Mouse (Mus musculus): ENCODE results near the gene Wdr1. TPM values are rescaled to one million over a fixed set of nuclear protein-coding genes. Genes with fewer than 3 reads are reported as not detected.
A peak's percentile ranks its signal among the peaks of the same experiment; 100 is the strongest.

Wdr1 gene
- polyA plus RNA-seq, 1 experiment from 2014 or later: 210 TPM

- no peak for ATAC-seq (ENCODE audit: low FRiP score, low TSS enrichment)
- H3K27me3 ChIP-seq (ENCODE audit: control insufficient read depth, insufficient read depth, low read length): no peaks in the 10 kb centered on the region
- no peak overlapping the region for H3K4me2 ChIP-seq (replicated peaks; ENCODE audit: low read depth, low read length)
- no peaks in the 10 kb centered on the region for H3K9me3 ChIP-seq (ENCODE audit: control insufficient read depth, low read length)
- no peaks in the 10 kb centered on the region for H3K4me1 ChIP-seq (ENCODE audit: control insufficient read depth, insufficient read depth, low read length)
- H3K27ac ChIP-seq (ENCODE audit: low read depth, low read length): no peak overlapping the region
- H3K4me3 ChIP-seq (ENCODE audit: low read length): no peak overlapping the region
- no peak overlapping the region for H3K9ac ChIP-seq (ENCODE audit: low read depth, low read length)
- H3K36me3 ChIP-seq (ENCODE audit: control insufficient read depth, insufficient read depth, low read length): peaks cover 99% of the 10 kb centered on the region
- 89% methylated on average over 8 of the region's 8 CpGs for WGBS
Measured at GRCm38 (mm10) chr5:38538508-38538907, 24.5 kb downstream of the Wdr1 start.

- no peak overlapping the region for H3K9ac ChIP-seq (ENCODE audit: low read depth, low read length)
- no peak overlapping the region for H3K4me2 ChIP-seq (replicated peaks; ENCODE audit: low read depth, low read length)
- no peaks in the 10 kb centered on the region for H3K9me3 ChIP-seq (ENCODE audit: control insufficient read depth, low read length)
- H3K27ac ChIP-seq (ENCODE audit: low read depth, low read length): no peak overlapping the region
- H3K27me3 ChIP-seq (ENCODE audit: control insufficient read depth, insufficient read depth, low read length): no peaks in the 10 kb centered on the region
- no peak overlapping the region for H3K4me3 ChIP-seq (ENCODE audit: low read length)
- 94% methylated on average over 4 of the region's 4 CpGs for WGBS
- no peaks in the 10 kb centered on the region for H3K4me1 ChIP-seq (ENCODE audit: control insufficient read depth, insufficient read depth, low read length)
- peaks cover 98% of the 10 kb centered on the region for H3K36me3 ChIP-seq (ENCODE audit: control insufficient read depth, insufficient read depth, low read length)
- ATAC-seq (ENCODE audit: low FRiP score, low TSS enrichment): no peak
Measured at GRCm38 (mm10) chr5:38537845-38538244, 25.2 kb downstream of the Wdr1 start.

- no peak overlapping the region for H3K27ac ChIP-seq (ENCODE audit: low read depth, low read length)
- no peak overlapping the region for H3K4me2 ChIP-seq (replicated peaks; ENCODE audit: low read depth, low read length)
- no peaks in the 10 kb centered on the region for H3K9me3 ChIP-seq (ENCODE audit: control insufficient read depth, low read length)
- H3K4me1 ChIP-seq (ENCODE audit: control insufficient read depth, insufficient read depth, low read length): no peaks in the 10 kb centered on the region
- H3K9ac ChIP-seq (ENCODE audit: low read depth, low read length): no peak overlapping the region
- peaks cover 98% of the 10 kb centered on the region for H3K36me3 ChIP-seq (ENCODE audit: control insufficient read depth, insufficient read depth, low read length)
- no peak overlapping the region for H3K4me3 ChIP-seq (ENCODE audit: low read length)
- no peaks in the 10 kb centered on the region for H3K27me3 ChIP-seq (ENCODE audit: control insufficient read depth, insufficient read depth, low read length)
- no peak for ATAC-seq (ENCODE audit: low FRiP score, low TSS enrichment)
- WGBS: 82% methylated on average over 3 of the region's 3 CpGs
Measured at GRCm38 (mm10) chr5:38536822-38537221, 26.2 kb downstream of the Wdr1 start.

- Histone ChIP-seq H3K9ac (ENCODE audit: low read depth, low read length) (no peak overlapping the region), H3K27me3 (ENCODE audit: control insufficient read depth, insufficient read depth, low read length) (no peaks in the 10 kb centered on the region), H3K27ac (ENCODE audit: low read depth, low read length) (no peak overlapping the region), H3K4me2 (replicated peaks; ENCODE audit: low read depth, low read length) (no peak overlapping the region), H3K4me3 (ENCODE audit: low read length) (no peak overlapping the region), H3K36me3 (ENCODE audit: control insufficient read depth, insufficient read depth, low read length) (peaks cover 96% of the 10 kb centered on the region), H3K4me1 (ENCODE audit: control insufficient read depth, insufficient read depth, low read length) (no peaks in the 10 kb centered on the region), H3K9me3 (ENCODE audit: control insufficient read depth, low read length) (no peaks in the 10 kb centered on the region)
- no peak for ATAC-seq (ENCODE audit: low FRiP score, low TSS enrichment)
- 97% methylated on average over 4 of the region's 4 CpGs for WGBS
Measured at GRCm38 (mm10) chr5:38532084-38532483, 30.9 kb downstream of the Wdr1 start.

- H3K36me3 ChIP-seq (ENCODE audit: control insufficient read depth, insufficient read depth, low read length): peaks cover 85% of the 10 kb centered on the region
- WGBS: 72% methylated on average over 6 of the region's 6 CpGs
- H3K27ac ChIP-seq (ENCODE audit: low read depth, low read length): no peak overlapping the region
- ATAC-seq (ENCODE audit: low FRiP score, low TSS enrichment): 0 out of 2 replicates have a peak, but pooled peaks have one; percentile 61
- no peak overlapping the region for H3K4me3 ChIP-seq (ENCODE audit: low read length)
- H3K27me3 ChIP-seq (ENCODE audit: control insufficient read depth, insufficient read depth, low read length): no peaks in the 10 kb centered on the region
- H3K9me3 ChIP-seq (ENCODE audit: control insufficient read depth, low read length): no peaks in the 10 kb centered on the region
- no peaks in the 10 kb centered on the region for H3K4me1 ChIP-seq (ENCODE audit: control insufficient read depth, insufficient read depth, low read length)
- H3K4me2 ChIP-seq (replicated peaks; ENCODE audit: low read depth, low read length): no peak overlapping the region
- H3K9ac ChIP-seq (ENCODE audit: low read depth, low read length): no peak overlapping the region
Measured at GRCm38 (mm10) chr5:38529724-38530428, 33.1 kb downstream of the Wdr1 start.

- no peak for ATAC-seq (ENCODE audit: low FRiP score, low TSS enrichment)
- WGBS: 92% methylated on average over 5 of the region's 5 CpGs
- no peak overlapping the region for H3K4me3 ChIP-seq (ENCODE audit: low read length)
- H3K27ac ChIP-seq (ENCODE audit: low read depth, low read length): no peak overlapping the region
- H3K4me1 ChIP-seq (ENCODE audit: control insufficient read depth, insufficient read depth, low read length): no peaks in the 10 kb centered on the region
- no peaks in the 10 kb centered on the region for H3K27me3 ChIP-seq (ENCODE audit: control insufficient read depth, insufficient read depth, low read length)
- H3K4me2 ChIP-seq (replicated peaks; ENCODE audit: low read depth, low read length): no peak overlapping the region
- no peak overlapping the region for H3K9ac ChIP-seq (ENCODE audit: low read depth, low read length)
- H3K36me3 ChIP-seq (ENCODE audit: control insufficient read depth, insufficient read depth, low read length): peaks cover 20% of the 10 kb centered on the region
- no peaks in the 10 kb centered on the region for H3K9me3 ChIP-seq (ENCODE audit: control insufficient read depth, low read length)
Measured at GRCm38 (mm10) chr5:38522977-38523376, 40.0 kb downstream of the Wdr1 start.

GRCm38 (mm10) chr5:38520838-38521237, 42.2 kb downstream of the Wdr1 start:
- Histone ChIP-seq H3K9ac (ENCODE audit: low read depth, low read length) (no peak overlapping the region), H3K36me3 (ENCODE audit: control insufficient read depth, insufficient read depth, low read length) (no peaks in the 10 kb centered on the region), H3K27ac (ENCODE audit: low read depth, low read length) (no peak overlapping the region), H3K4me2 (replicated peaks; ENCODE audit: low read depth, low read length) (no peak overlapping the region), H3K27me3 (ENCODE audit: control insufficient read depth, insufficient read depth, low read length) (no peaks in the 10 kb centered on the region), H3K4me3 (ENCODE audit: low read length) (no peak overlapping the region), H3K4me1 (ENCODE audit: control insufficient read depth, insufficient read depth, low read length) (no peaks in the 10 kb centered on the region), H3K9me3 (ENCODE audit: control insufficient read depth, low read length) (no peaks in the 10 kb centered on the region)
- 48% methylated on average over 1 of the region's 1 CpGs for WGBS
- ATAC-seq (ENCODE audit: low FRiP score, low TSS enrichment): no peak

GRCm38 (mm10) chr5:38516267-38516666, 46.8 kb downstream of the Wdr1 start:
- no peak overlapping the region for H3K4me2 ChIP-seq (replicated peaks; ENCODE audit: low read depth, low read length)
- H3K27me3 ChIP-seq (ENCODE audit: control insufficient read depth, insufficient read depth, low read length): no peaks in the 10 kb centered on the region
- no peak overlapping the region for H3K27ac ChIP-seq (ENCODE audit: low read depth, low read length)
- peak; percentile 64; the same call in 1 of the 2 replicates for ATAC-seq (ENCODE audit: low FRiP score, low TSS enrichment)
- no peak overlapping the region for H3K9ac ChIP-seq (ENCODE audit: low read depth, low read length)
- 64% methylated on average over 6 of the region's 6 CpGs for WGBS
- no peak overlapping the region for H3K4me3 ChIP-seq (ENCODE audit: low read length)
- no peaks in the 10 kb centered on the region for H3K36me3 ChIP-seq (ENCODE audit: control insufficient read depth, insufficient read depth, low read length)
- H3K4me1 ChIP-seq (ENCODE audit: control insufficient read depth, insufficient read depth, low read length): no peaks in the 10 kb centered on the region
- no peaks in the 10 kb centered on the region for H3K9me3 ChIP-seq (ENCODE audit: control insufficient read depth, low read length)

- 10% methylated on average over 2 of the region's 2 CpGs for WGBS
- no peaks in the 10 kb centered on the region for H3K9me3 ChIP-seq (ENCODE audit: control insufficient read depth, low read length)
- no peaks in the 10 kb centered on the region for H3K36me3 ChIP-seq (ENCODE audit: control insufficient read depth, insufficient read depth, low read length)
- no peak overlapping the region for H3K27ac ChIP-seq (ENCODE audit: low read depth, low read length)
- H3K4me2 ChIP-seq (replicated peaks; ENCODE audit: low read depth, low read length): no peak overlapping the region
- no peak overlapping the region for H3K4me3 ChIP-seq (ENCODE audit: low read length)
- H3K4me1 ChIP-seq (ENCODE audit: control insufficient read depth, insufficient read depth, low read length): no peaks in the 10 kb centered on the region
- H3K27me3 ChIP-seq (ENCODE audit: control insufficient read depth, insufficient read depth, low read length): no peaks in the 10 kb centered on the region
- ATAC-seq (ENCODE audit: low FRiP score, low TSS enrichment): no peak
- H3K9ac ChIP-seq (ENCODE audit: low read depth, low read length): no peak overlapping the region
Measured at GRCm38 (mm10) chr5:38512991-38513390, 50.0 kb downstream of the Wdr1 start.
